Mouse (Mus musculus): ENCODE data around the gene Rin2.

DNA sequence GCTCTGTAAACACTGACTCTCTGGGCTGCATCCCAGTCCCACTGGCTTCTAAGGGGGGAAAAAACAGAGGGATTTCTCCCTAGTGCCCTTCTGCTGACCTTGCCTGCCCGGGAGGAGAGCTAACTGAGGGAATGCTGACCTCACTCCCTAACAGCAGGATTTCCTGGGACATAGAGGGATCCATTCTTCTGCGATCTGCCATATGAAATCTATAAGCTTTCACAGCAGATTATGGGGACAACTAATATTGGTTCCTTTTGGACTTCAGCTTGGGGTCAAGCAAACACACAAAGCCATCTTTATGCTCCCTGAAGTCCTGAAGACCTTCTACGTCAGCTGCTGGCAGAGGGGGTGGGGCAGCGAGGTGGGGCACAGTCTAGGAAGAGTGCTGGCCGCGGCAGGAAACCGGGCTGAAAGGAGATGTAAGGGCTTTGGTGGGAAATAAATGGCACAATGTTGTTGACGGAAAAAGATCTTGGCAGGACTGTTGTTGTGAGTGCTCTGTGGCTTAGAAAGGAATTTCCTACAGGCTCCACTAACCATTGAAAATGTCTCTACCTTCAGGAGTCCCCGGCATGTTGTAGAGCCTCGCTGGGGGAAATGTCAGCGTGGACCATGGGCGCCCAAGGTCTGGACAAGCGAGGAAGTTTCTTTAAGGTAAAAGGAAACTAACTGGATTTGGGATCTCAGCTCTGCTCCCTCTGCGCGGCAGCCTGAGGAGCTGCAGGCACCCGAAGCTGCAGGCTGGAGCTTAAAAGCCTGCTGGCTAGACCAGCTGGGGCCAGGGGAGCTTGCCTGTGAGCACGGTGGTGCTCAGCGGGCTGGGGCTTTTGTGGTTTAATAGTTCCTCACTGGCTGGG is 111.0 kb downstream of the Rin2 start:
- TF ChIP-seq GATA1 (IDR thresholded peaks at IDR 0.05; ENCODE audit: low read length): no peak
- no peak for TF ChIP-seq TAL1 (IDR thresholded peaks at IDR 0.05; ENCODE audit: low read length)
